Mouse (Mus musculus) small intestine, adult 2 months (tissue): Measurements from ENCODE around the gene Vcam1.

Source experiments
- CTCF ChIP-seq: fragments of 200-500 bp; IDR thresholded peaks from 2 replicates; pipeline ENCODE4 v1.5.1; 2012; ENCODE audit warnings: low read depth, mild to moderate bottlenecking, control low read depth, inconsistent platforms, low read length, moderate library complexity, mixed read lengths; ENCODE audit not compliant: insufficient replicate concordance, insufficient read length; ENCODE audit errors: extremely low read depth
- POLR2A ChIP-seq: fragments of 200-500 bp; IDR thresholded peaks from 2 replicates; pipeline ENCODE4 v1.6.1; 2012; ENCODE audit warnings: low read depth, mild to moderate bottlenecking, control low read depth, inconsistent platforms, low read length, moderate library complexity

DNA sequence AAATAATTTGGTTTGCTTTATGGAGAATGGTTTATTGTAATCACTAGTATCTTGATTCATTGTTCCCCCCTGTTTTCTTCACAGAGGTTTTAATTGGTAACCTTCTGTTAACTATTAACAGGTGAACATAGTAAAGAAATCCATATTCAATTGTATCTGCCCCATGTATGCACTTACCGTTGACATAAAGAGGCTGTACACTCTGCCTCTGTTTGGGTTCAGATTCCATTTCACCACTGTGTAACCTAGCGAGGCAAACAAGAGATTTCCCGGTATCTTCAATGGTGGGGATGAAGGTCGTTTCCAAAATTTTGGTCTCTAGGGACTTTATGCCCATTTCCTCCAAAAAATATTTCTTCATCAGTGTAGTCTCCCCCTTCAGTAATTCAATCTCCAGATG, 12.4 kb downstream of the Vcam1 start:
- TF ChIP-seq CTCF (no peak), POLR2A (no peak)
